Mouse (Mus musculus) midbrain, embryonic 15.5 days (tissue): Measurements from ENCODE around the gene Notch3. TPM values are rescaled to one million over a fixed set of nuclear protein-coding genes. Genes with fewer than 3 reads are reported as not detected.
A peak's percentile ranks its signal among the peaks of the same experiment; 100 is the strongest.
"Not testable (repeated sequence)": the region's sequence is repeated elsewhere in the genome, so short reads cannot be mapped to it uniquely, and the experiment has no call there.

Experiments used
- ATAC-seq: fragments of 200-750 bp; cut with Nextera tagmentation; replicated peaks from 2 replicates; pipeline ENCODE4 v1.8.0; 2017; ENCODE audit warnings: moderate TSS enrichment
- H3K27ac ChIP-seq: fragments of 300-500 bp; sonication (generic); 2 replicates; pipeline ENCODE4 v1.5.1; 2015; ENCODE audit warnings: mild to moderate bottlenecking, inconsistent platforms
- H3K27me3 ChIP-seq: fragments of 300-500 bp; sonication (generic); replicated peaks from 2 replicates; pipeline ENCODE4 v1.6.1; 2015; ENCODE audit warnings: inconsistent platforms
- H3K36me3 ChIP-seq: fragments of 300-500 bp; sonication (generic); replicated peaks from 2 replicates; pipeline ENCODE4 v1.6.1; 2015; ENCODE audit warnings: inconsistent platforms
- H3K4me1 ChIP-seq: fragments of 300-500 bp; sonication (generic); 2 replicates; pipeline ENCODE4 v1.6.1; 2015; ENCODE audit warnings: inconsistent platforms
- H3K4me2 ChIP-seq: fragments of 300-500 bp; sonication (generic); 2 replicates; pipeline ENCODE4 v1.6.1; 2015; ENCODE audit warnings: inconsistent platforms, mild to moderate bottlenecking, moderate library complexity
- H3K4me3 ChIP-seq: fragments of 300-500 bp; sonication (generic); 2 replicates; pipeline ENCODE4 v1.5.1; 2015; ENCODE audit warnings: mild to moderate bottlenecking, inconsistent platforms
- H3K9ac ChIP-seq: fragments of 300-500 bp; sonication (generic); 2 replicates; pipeline ENCODE4 v1.6.1; 2015; ENCODE audit warnings: mild to moderate bottlenecking, inconsistent platforms
- H3K9me3 ChIP-seq: fragments of 300-500 bp; sonication (generic); 2 replicates; pipeline ENCODE4 v1.6.1; 2016; ENCODE audit warnings: inconsistent platforms
- WGBS: fragments of 180-500 bp; shearing (Covaris S2); methylation state at CpG from one replicate; pipeline ENCODE4 v1.1.7; 2015; ENCODE audit warnings: mixed read lengths; 5-methylcytosine and 5-hydroxymethylcytosine counted together
- polyA plus RNA-seq: library from polyadenylated mRNA; unstranded; fragments of >200 nt; fragmentation: Nextera tagmentation; extraction: Ambion mirVana; gene quantifications from 2 replicates; pipeline ENCODE4 v1.2.1, GENCODE M21; 2015

The Notch3 gene
- polyA plus RNA-seq, 1 experiment from 2014 or later, result 7.9 TPM

DNA sequence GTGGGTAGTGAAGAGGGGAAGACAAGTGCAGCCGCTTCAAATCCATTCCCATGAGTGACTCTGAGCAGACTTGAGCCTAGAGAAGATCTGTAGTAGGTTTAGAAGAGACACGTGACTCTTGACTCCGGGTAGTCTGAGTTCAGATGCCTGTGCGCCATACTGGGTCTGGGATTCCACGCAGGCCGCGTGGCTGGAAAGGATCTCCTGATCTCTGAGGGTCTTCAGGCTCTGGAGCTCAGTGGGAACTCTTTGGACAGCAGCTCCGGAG lies 53.5 kb downstream of the Notch3 start:
- H3K9ac ChIP-seq, result no peak overlapping the region
- no peaks in the 10 kb centered on the region for H3K9me3 ChIP-seq
- no peaks in the 10 kb centered on the region for H3K27me3 ChIP-seq
- peak overlapping the region; percentile 56 for H3K4me3 ChIP-seq
- H3K36me3 ChIP-seq, result no peaks in the 10 kb centered on the region
- ATAC-seq, result peak; percentile 12; the same call in 1 of the 2 replicates
- H3K4me2 ChIP-seq, result peak overlapping the region; percentile 99
- peaks cover 25% of the 10 kb centered on the region for H3K4me1 ChIP-seq
- H3K27ac ChIP-seq, result no peak overlapping the region
- WGBS, result 6% methylated on average over 8 of the region's 8 CpGs

DNA sequence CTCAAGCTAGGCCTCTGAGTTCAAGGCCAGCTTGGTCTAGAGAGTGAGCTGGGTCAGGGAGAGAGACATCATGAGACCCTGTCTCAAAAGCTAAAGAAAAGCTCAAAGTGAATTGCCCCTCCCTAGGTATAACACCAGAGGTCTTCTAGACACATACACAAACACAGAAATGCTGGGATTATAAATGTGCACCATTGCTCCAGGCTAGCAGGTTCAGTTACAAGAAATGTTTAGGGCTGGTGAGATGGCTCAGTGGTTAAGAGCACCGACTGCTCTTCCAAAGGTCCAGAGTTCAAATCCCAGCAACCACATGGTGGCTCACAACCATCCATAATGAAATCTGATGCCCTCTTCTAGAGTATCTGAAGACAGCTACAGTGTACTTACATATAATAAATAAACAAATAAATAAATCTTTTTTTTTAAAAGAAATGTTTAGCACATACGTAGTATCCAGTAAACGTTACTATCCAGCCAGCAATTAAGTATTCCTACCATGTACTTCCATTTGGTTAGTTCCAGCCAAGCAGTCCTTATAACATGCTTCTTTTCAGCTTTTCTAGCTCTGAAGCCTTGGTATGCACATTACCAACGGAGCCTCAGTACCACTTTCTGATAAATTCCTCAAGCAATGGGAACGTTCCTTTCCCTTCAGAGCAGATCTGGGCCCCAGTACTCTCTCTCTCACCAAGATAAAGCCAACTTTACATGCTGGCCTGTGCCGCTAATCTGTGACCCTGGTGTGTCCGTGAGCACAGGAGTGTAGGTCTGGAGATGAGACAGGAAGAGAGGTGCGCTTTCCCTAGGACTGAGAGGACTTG lies 54.0 kb downstream of the Notch3 start:
- peak overlapping the region; percentile 99 for H3K4me2 ChIP-seq
- 65% methylated on average over 8 of the region's 8 CpGs for WGBS
- peak overlapping the region; percentile 56; the same call in 1 of the 2 replicates for H3K4me3 ChIP-seq

GRCm38 (mm10) chr17:32110980-32111780 lies 55.5 kb downstream of the Notch3 start:
- ATAC-seq, result no peak
- Histone ChIP-seq H3K27ac (no peak overlapping the region), H3K4me1 (peaks cover 16% of the 10 kb centered on the region), H3K4me2 (no peak overlapping the region), H3K9me3 (no peaks in the 10 kb centered on the region), H3K36me3 (no peaks in the 10 kb centered on the region), H3K9ac (no peak overlapping the region), H3K4me3 (no peak overlapping the region), H3K27me3 (no peaks in the 10 kb centered on the region)
- WGBS, result 74% methylated on average over 10 of the region's 10 CpGs

More for the DNA sequence above, 54.0 kb downstream of the Notch3 start:
- Histone ChIP-seq H3K9ac (no peak overlapping the region), H3K27ac (no peak overlapping the region), H3K9me3 (no peaks in the 10 kb centered on the region), H3K4me1 (peaks cover 20% of the 10 kb centered on the region), H3K27me3 (no peaks in the 10 kb centered on the region), H3K36me3 (no peaks in the 10 kb centered on the region)
- no peak for ATAC-seq

DNA sequence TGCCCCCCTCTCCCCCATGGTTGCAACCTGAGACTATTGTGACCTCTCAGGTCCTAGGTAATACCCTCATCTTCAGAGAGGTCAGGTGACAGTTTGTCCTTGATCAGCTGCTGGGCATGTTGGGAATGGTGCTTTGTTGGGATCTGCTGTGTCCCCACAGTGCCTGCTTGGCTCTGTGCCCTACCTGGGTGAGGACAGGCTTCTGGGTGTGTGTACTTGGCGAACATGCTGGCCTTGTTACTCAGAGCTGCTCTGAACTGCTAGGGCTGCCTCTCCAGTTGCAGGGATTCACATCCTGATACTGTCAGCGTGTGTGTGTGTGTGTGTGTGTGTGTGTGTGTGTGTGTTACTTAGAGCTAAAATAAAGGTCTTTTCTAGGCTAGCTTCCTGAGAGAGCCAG lies 56.2 kb downstream of the Notch3 start:
- no peaks in the 10 kb centered on the region for H3K36me3 ChIP-seq
- H3K4me3 ChIP-seq, result no peak overlapping the region
- H3K9ac ChIP-seq, result no peak overlapping the region
- 63% methylated on average over 2 of the region's 2 CpGs for WGBS
- no peaks in the 10 kb centered on the region for H3K27me3 ChIP-seq
- H3K27ac ChIP-seq, result no peak overlapping the region
- no peak overlapping the region for H3K4me2 ChIP-seq
- ATAC-seq, result no peak
- peaks cover 16% of the 10 kb centered on the region for H3K4me1 ChIP-seq
- H3K9me3 ChIP-seq, result no peaks in the 10 kb centered on the region

- H3K9me3 ChIP-seq, result no peaks in the 10 kb centered on the region
- no peaks in the 10 kb centered on the region for H3K36me3 ChIP-seq
- H3K27ac ChIP-seq, result no peak overlapping the region
- no peak overlapping the region for H3K4me2 ChIP-seq
- H3K4me3 ChIP-seq, result no peak overlapping the region
- no peak for ATAC-seq
- H3K9ac ChIP-seq, result no peak overlapping the region
- WGBS, result 73% methylated on average over 6 of the region's 6 CpGs
- peaks cover 14% of the 10 kb centered on the region for H3K4me1 ChIP-seq
- H3K27me3 ChIP-seq, result no peaks in the 10 kb centered on the region
Measured at GRCm38 (mm10) chr17:32109201-32109940, 57.3 kb downstream of the Notch3 start.

DNA sequence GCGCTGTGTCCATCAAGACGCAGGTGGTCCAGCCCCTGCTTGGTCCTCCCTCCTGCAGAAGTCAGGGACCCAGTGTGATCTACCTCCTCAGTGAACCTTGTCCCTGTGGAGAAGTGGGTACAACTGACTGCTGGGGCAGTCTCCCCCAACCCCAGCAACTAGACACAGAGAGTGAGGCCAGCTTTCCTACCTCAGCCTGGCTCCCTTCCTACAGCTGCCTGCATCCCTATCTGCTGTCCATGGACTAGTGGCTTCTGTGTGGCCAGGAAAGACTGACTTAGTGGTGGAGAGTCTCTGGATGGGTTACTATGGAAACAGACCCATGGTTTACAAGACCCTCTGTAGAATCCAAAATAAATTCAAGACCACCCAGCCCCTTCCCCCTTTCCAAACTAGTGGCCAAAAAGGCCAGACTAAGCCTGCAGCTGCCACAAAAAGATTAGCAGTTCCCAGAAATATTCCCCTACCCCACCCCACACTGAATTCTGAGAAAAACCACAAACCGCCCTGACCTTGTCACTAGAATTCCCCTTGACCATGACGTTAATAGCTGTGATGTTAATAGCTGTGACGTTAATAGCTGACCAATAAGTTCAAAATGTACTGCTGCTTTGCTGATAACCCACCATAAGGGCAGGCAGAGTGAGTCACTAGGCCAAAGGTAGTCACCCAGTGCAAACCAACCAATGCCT lies 58.2 kb downstream of the Notch3 start:
- not testable (repeated sequence) for ATAC-seq, H3K4me1 ChIP-seq, H3K9ac ChIP-seq, H3K36me3 ChIP-seq, H3K27me3 ChIP-seq, H3K27ac ChIP-seq, H3K4me3 ChIP-seq, H3K4me2 ChIP-seq, H3K9me3 ChIP-seq
- WGBS, result 82% methylated on average over 5 of the region's 5 CpGs

- Histone ChIP-seq H3K27me3 (no peaks in the 10 kb centered on the region), H3K4me2 (no peak overlapping the region), H3K9me3 (no peaks in the 10 kb centered on the region), H3K9ac (no peak overlapping the region), H3K36me3 (no peaks in the 10 kb centered on the region), H3K27ac (no peak overlapping the region), H3K4me1 (no peaks in the 10 kb centered on the region), H3K4me3 (no peak overlapping the region)
- ATAC-seq, result no peak
- 61% methylated on average over 5 of the region's 5 CpGs for WGBS
Measured at GRCm38 (mm10) chr17:32107877-32108276, 58.8 kb downstream of the Notch3 start.

DNA sequence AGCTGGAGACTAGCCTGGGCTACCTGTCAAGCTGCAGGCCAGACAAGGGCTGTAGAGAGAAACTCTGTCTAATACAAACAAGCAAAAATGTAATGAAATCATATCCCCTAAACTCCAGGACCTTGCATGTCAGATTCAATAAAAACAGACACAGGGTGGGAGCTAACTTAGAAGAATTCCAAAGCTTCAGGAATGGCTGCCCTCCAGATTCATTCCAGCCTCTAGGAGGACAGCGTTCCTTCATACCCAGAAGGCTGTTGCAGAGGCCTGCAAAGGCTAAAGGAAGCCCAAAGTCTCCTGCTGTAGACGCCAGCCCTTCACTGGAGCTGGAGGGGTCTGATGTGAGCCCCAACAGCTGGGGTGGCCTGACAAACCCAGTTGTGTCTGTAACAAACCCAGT lies 60.3 kb downstream of the Notch3 start:
- Histone ChIP-seq H3K4me2 (no peak overlapping the region), H3K9ac (no peak overlapping the region), H3K36me3 (no peaks in the 10 kb centered on the region), H3K4me1 (no peaks in the 10 kb centered on the region), H3K27me3 (no peaks in the 10 kb centered on the region; the same call in 1 of the 2 replicates), H3K27ac (no peak overlapping the region), H3K4me3 (no peak overlapping the region), H3K9me3 (no peaks in the 10 kb centered on the region)
- 72% methylated on average over 2 of the region's 2 CpGs for WGBS
- ATAC-seq, result no peak

GRCm38 (mm10) chr17:32103054-32103453 lies 63.6 kb downstream of the Notch3 start:
- no peak for ATAC-seq
- Histone ChIP-seq H3K36me3 (no peaks in the 10 kb centered on the region), H3K27ac (no peak overlapping the region), H3K4me2 (no peak overlapping the region), H3K4me3 (no peak overlapping the region), H3K9ac (no peak overlapping the region), H3K27me3 (peaks cover 5% of the 10 kb centered on the region), H3K9me3 (no peaks in the 10 kb centered on the region), H3K4me1 (peaks cover 9% of the 10 kb centered on the region; the same call in 1 of the 2 replicates)
- WGBS, result 25% methylated on average over 4 of the region's 4 CpGs

DNA sequence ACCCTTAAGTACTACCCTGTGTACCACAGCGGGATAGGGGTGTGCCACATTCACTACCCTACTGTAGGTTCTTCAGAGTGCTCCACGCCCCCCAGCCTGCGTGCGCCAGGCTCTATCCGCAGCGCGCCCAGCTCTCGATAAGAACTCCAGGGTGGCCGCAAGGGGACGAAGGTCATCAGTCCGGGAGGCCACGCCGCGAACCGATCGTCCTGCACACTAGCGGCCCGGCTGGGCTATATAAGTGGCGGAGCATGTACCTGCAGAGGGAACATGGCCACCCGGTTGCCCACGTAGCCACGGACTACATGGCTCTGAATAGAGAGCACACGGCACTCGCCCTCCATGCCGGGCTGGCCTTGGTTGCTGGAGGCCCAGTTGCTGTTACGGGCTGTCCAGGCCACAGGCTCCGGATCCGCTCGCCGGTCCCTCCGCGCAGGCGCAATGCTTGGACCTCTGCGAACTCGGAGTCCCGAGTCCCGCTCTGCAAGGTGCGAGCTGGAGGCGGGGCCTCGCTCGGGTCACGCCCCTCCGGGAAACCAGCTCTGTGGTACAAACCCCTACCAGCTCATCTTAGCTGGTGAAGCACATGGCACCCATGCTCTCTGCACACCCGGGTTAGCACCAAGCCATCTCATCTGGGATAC lies 66.6 kb downstream of the Notch3 start:
- no peak overlapping the region for H3K27ac ChIP-seq
- H3K9me3 ChIP-seq, result no peaks in the 10 kb centered on the region
- peak; percentile 90 for ATAC-seq
- WGBS, result 2% methylated on average over 44 of the region's 44 CpGs
- H3K4me1 ChIP-seq, result peaks cover 9% of the 10 kb centered on the region; the same call in 1 of the 2 replicates
- peaks cover 5% of the 10 kb centered on the region for H3K27me3 ChIP-seq
- H3K36me3 ChIP-seq, result no peaks in the 10 kb centered on the region
- peak overlapping the region; percentile 84 for H3K4me2 ChIP-seq
- peak overlapping the region; percentile 36; the same call in 1 of the 2 replicates for H3K9ac ChIP-seq
- peak overlapping the region; percentile 47 for H3K4me3 ChIP-seq

GRCm38 (mm10) chr17:32099574-32099942 lies 67.1 kb downstream of the Notch3 start:
- H3K4me3 ChIP-seq, result peak overlapping the region; percentile 47
- peak; percentile 56 for ATAC-seq
- H3K9ac ChIP-seq, result peak overlapping the region; percentile 36; the same call in 1 of the 2 replicates
- no peak overlapping the region for H3K27ac ChIP-seq
- peaks cover 5% of the 10 kb centered on the region for H3K27me3 ChIP-seq
- peak overlapping the region; percentile 84 for H3K4me2 ChIP-seq
- H3K36me3 ChIP-seq, result no peaks in the 10 kb centered on the region
- 34% methylated on average over 8 of the region's 8 CpGs for WGBS
- H3K9me3 ChIP-seq, result no peaks in the 10 kb centered on the region
- H3K4me1 ChIP-seq, result peaks cover 9% of the 10 kb centered on the region; the same call in 1 of the 2 replicates
